Mouse (Mus musculus) lung, adult 10 weeks (tissue): Measurements from ENCODE around the gene Olfr507. TPM values are rescaled to one million over a fixed set of nuclear protein-coding genes. Genes with fewer than 3 reads are reported as not detected.

Experiments used
- polyA plus RNA-seq: library from polyadenylated mRNA; stranded (reverse); fragments of 350-450 nt; fragmentation: Illumina TruSeq; extraction: RNeasy Lipid Tissue Mini Kit (QIAGEN cat#74804); gene quantifications from one replicate; pipeline ENCODE4 v1.2.3, GENCODE M21; 2014; ENCODE audit warnings: low read depth, low replicate concordance; ENCODE audit not compliant: insufficient read depth

The Olfr507 gene
- not detected for polyA plus RNA-seq

DNA sequence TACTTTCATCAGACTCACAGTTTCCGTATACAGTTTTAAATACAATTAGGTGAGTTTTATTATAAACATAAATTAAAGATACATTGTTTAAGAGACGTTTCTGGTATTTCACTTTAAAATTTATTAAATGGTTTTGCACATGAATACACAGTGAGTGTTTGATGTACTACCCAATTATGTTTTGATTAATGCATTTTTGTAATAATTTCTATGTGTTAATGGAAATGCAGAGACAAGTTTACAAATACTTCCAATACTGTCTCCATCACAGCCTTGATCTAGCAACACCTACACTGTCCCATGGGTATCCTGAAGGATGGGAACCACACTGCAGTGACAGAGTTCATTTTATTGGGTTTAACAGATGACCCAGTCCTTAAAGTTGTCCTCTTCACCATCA, at the start of gene Olfr507:
Gene Olfr507, plus strand, starts transcription at position 301 of the 400 bp plus-strand sequence.

DNA sequence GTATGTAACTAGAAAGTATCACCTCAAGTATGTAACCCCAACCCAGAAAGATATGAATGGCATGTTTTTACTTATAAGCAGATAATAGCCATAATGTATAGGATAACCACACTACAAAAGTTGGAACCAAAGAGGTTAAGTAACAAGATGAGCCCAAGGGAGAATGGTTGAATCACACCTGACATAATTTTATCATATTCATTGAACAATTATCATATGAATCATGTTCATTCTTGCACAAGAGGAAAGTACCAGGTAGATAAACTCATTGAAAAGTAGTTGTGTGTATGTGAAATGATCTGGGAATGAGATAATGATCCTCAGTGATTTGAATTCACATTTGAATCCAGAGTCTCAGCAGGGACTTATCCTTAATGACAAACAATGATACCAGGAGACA, 11.1 kb upstream of the Olfr507 start, which contains the start of gene Olfr506:
Gene Olfr506, plus strand, starts transcription at position 301 of the 400 bp plus-strand sequence.

GRCm38 (mm10) chr7:108629694-108630093, 8.1 kb downstream of the Olfr507 start, which contains the start of gene Olfr508:
TSS of gene Olfr508 (plus strand) at chr7:108629994.

GRCm38 (mm10) chr7:108651806-108652205, 30.2 kb downstream of the Olfr507 start, which contains the start of gene Olfr509:
TSS of gene Olfr509 (minus strand) at chr7:108651906.

GRCm38 (mm10) chr7:108666118-108666517, 44.5 kb downstream of the Olfr507 start, which contains the start of gene Olfr510:
TSS of gene Olfr510 (plus strand) at chr7:108666418.

Other genes with a start within 250 kb of the Olfr507 start
- not detected for gene Olfr495, start 228.6 kb upstream of the Olfr507 start, polyA plus RNA-seq
- gene Olfr497, start 201.4 kb upstream of the Olfr507 start, polyA plus RNA-seq: not detected
- not detected for gene Olfr498, start 156.5 kb upstream of the Olfr507 start, polyA plus RNA-seq
- gene Olfr502, start 96.7 kb upstream of the Olfr507 start, polyA plus RNA-seq: not detected
- not detected for gene Olfr503, start 77.3 kb upstream of the Olfr507 start, polyA plus RNA-seq
- gene Olfr504, start 56.0 kb upstream of the Olfr507 start, polyA plus RNA-seq: not detected
- gene Olfr506, start 11.0 kb upstream of the Olfr507 start, polyA plus RNA-seq: not detected
- not detected for gene Olfr508, start 8.2 kb downstream of the Olfr507 start, polyA plus RNA-seq
- gene Olfr509, start 30.1 kb downstream of the Olfr507 start, polyA plus RNA-seq: not detected
- not detected for gene Olfr510, start 44.6 kb downstream of the Olfr507 start, polyA plus RNA-seq
- not detected for gene Olfr512, start 91.5 kb downstream of the Olfr507 start, polyA plus RNA-seq
- gene Olfr513, start 129.2 kb downstream of the Olfr507 start, polyA plus RNA-seq: not detected
- not detected for gene Olfr514, start 204.2 kb downstream of the Olfr507 start, polyA plus RNA-seq
- not detected for gene Olfr516, start 228.7 kb downstream of the Olfr507 start, polyA plus RNA-seq